Mouse (Mus musculus) kidney, embryonic 15.5 days (tissue): Measurements from ENCODE around the gene Skap2. TPM values are rescaled to one million over a fixed set of nuclear protein-coding genes. Genes with fewer than 3 reads are reported as not detected.

Experiments
- ATAC-seq: fragments of 200-750 bp; cut with Nextera tagmentation; replicated peaks from 2 replicates; pipeline ENCODE4 v1.8.0; 2017; ENCODE audit warnings: moderate TSS enrichment; ENCODE audit not compliant: low FRiP score
- H3K27ac ChIP-seq: fragments of 300-500 bp; sonication (generic); 2 replicates; pipeline ENCODE4 v1.5.1; 2015; ENCODE audit warnings: mild to moderate bottlenecking, inconsistent platforms
- H3K27me3 ChIP-seq: fragments of 300-500 bp; sonication (generic); 2 replicates; pipeline ENCODE4 v1.6.1; 2015; ENCODE audit warnings: inconsistent platforms
- H3K36me3 ChIP-seq: fragments of 300-500 bp; sonication (generic); 2 replicates; pipeline ENCODE4 v1.6.1; 2015; ENCODE audit warnings: inconsistent platforms
- H3K4me1 ChIP-seq: fragments of 300-500 bp; sonication (generic); 2 replicates; pipeline ENCODE4 v1.6.1; 2015; ENCODE audit warnings: inconsistent platforms
- H3K4me2 ChIP-seq: fragments of 300-500 bp; sonication (generic); 2 replicates; pipeline ENCODE4 v1.6.1; 2015; ENCODE audit warnings: moderate library complexity, mild to moderate bottlenecking, inconsistent platforms
- H3K4me3 ChIP-seq: fragments of 300-500 bp; sonication (generic); replicated peaks from 2 replicates; pipeline ENCODE4 v1.5.1; 2015; ENCODE audit warnings: mild to moderate bottlenecking, inconsistent platforms
- H3K9ac ChIP-seq: fragments of 300-500 bp; sonication (generic); 2 replicates; pipeline ENCODE4 v1.6.1; 2015; ENCODE audit warnings: mild to moderate bottlenecking, inconsistent platforms
- H3K9me3 ChIP-seq: fragments of 300-500 bp; sonication (generic); replicated peaks from 2 replicates; pipeline ENCODE4 v1.6.1; 2016; ENCODE audit warnings: inconsistent platforms
- WGBS: fragments of 180-500 bp; shearing (Covaris S2); methylation state at CpG from one replicate; pipeline ENCODE4 v1.1.7; 2015; ENCODE audit warnings: mixed read lengths; 5-methylcytosine and 5-hydroxymethylcytosine counted together
- polyA plus RNA-seq: library from polyadenylated mRNA; unstranded; fragments of >200 nt; fragmentation: Nextera tagmentation; extraction: Ambion mirVana; gene quantifications from 2 replicates; pipeline ENCODE4 v1.2.1, GENCODE M21; 2015

The Skap2 gene
- polyA plus RNA-seq, 1 experiment from 2014 or later = 34.5 TPM

DNA sequence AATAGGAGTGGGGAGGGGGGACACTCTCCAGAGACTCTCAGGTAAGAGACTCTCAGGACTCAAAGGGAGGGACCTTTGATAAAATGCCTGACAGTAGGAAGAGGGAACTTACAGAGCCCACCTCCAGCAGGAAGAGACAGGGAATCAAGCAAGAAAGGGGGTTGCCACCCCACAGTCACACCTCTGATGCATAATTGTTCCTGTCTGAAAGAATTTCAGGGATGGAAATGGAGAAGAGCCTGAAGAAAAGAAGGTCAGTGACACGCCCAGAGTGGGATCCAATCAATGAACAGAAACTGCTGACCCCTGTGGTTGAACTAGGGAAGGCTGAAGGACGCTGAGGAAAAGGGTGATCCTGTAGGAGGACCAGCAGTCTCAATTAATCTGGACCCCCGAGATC lies 85.2 kb downstream of the Skap2 start:
- Histone ChIP-seq H3K4me3 (no peak overlapping the region), H3K9ac (no peak overlapping the region), H3K36me3 (no peaks in the 10 kb centered on the region), H3K9me3 (no peaks in the 10 kb centered on the region), H3K27me3 (no peaks in the 10 kb centered on the region), H3K4me2 (no peak overlapping the region), H3K27ac (no peak overlapping the region), H3K4me1 (no peaks in the 10 kb centered on the region)
- no peak for ATAC-seq
- 77% methylated on average over 3 of the region's 3 CpGs for WGBS

DNA sequence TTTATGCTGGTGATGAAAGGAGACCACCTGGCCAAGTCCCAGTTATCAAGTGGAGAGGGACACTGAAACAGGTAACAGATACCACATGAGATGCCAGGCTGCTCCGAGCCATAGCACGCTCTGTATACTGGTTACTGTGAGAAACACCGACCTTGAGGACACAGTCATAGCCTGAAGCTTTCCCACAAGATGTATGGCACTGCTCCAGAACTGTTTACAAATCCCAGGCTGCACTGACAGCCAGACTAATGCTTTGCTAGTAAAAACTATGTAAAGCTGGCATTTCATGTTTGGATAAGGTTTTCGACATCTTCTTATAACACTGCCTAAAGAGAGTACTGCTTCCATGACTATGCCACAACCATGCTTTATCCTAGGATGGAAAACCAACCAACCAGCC lies 90.5 kb downstream of the Skap2 start:
- ATAC-seq = no peak
- Histone ChIP-seq H3K4me2 (no peak overlapping the region), H3K4me3 (no peak overlapping the region), H3K9ac (no peak overlapping the region), H3K9me3 (no peaks in the 10 kb centered on the region), H3K27ac (no peak overlapping the region), H3K27me3 (no peaks in the 10 kb centered on the region), H3K4me1 (no peaks in the 10 kb centered on the region), H3K36me3 (no peaks in the 10 kb centered on the region)
- 70% methylated on average over 4 of the region's 4 CpGs for WGBS

DNA sequence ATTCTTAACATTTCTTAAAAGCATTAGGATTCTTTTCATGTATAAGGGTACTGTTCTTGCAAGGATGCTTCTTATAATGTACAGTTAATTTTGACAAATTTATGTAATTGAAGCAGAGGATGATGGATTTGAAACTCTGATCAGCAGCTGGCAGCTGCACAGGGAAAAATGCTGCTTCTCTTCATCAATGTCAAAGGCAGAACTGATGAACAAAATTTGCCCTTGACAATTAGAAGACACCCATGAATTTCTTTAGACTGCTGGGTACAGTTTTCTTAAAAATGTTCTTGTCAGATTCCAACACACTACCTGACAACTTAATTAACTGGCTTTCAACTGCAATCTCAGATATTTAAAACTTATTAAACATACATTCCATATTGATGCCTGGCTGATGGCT lies 103.9 kb downstream of the Skap2 start:
- no peaks in the 10 kb centered on the region for H3K27me3 ChIP-seq
- H3K9me3 ChIP-seq = no peaks in the 10 kb centered on the region
- H3K4me2 ChIP-seq = no peak overlapping the region
- H3K4me1 ChIP-seq = peaks cover 17% of the 10 kb centered on the region
- no peak for ATAC-seq
- H3K27ac ChIP-seq = no peak overlapping the region
- no peak overlapping the region for H3K4me3 ChIP-seq
- H3K36me3 ChIP-seq = no peaks in the 10 kb centered on the region
- no peak overlapping the region for H3K9ac ChIP-seq

- H3K27me3 ChIP-seq = no peaks in the 10 kb centered on the region
- no peak overlapping the region for H3K4me2 ChIP-seq
- H3K4me3 ChIP-seq = no peak overlapping the region
- ATAC-seq = 0 out of 2 replicates have a peak, but pooled peaks have one; percentile 67
- no peaks in the 10 kb centered on the region for H3K9me3 ChIP-seq
- H3K4me1 ChIP-seq = peaks cover 17% of the 10 kb centered on the region
- no peak overlapping the region for H3K9ac ChIP-seq
- H3K36me3 ChIP-seq = no peaks in the 10 kb centered on the region
- H3K27ac ChIP-seq = peak overlapping the region; percentile 84
- WGBS = 6% methylated on average over 4 of the region's 4 CpGs
Measured at GRCm38 (mm10) chr6:51905659-51906058, 106.7 kb downstream of the Skap2 start.

GRCm38 (mm10) chr6:51901544-51901943 lies 110.8 kb downstream of the Skap2 start:
- H3K9me3 ChIP-seq = no peaks in the 10 kb centered on the region
- no peak overlapping the region for H3K9ac ChIP-seq
- no peaks in the 10 kb centered on the region for H3K27me3 ChIP-seq
- H3K4me2 ChIP-seq = no peak overlapping the region
- WGBS = 91% methylated on average over 1 of the region's 1 CpGs
- no peak overlapping the region for H3K27ac ChIP-seq
- peaks cover 20% of the 10 kb centered on the region for H3K4me1 ChIP-seq
- H3K36me3 ChIP-seq = no peaks in the 10 kb centered on the region
- no peak overlapping the region for H3K4me3 ChIP-seq
- ATAC-seq = no peak

DNA sequence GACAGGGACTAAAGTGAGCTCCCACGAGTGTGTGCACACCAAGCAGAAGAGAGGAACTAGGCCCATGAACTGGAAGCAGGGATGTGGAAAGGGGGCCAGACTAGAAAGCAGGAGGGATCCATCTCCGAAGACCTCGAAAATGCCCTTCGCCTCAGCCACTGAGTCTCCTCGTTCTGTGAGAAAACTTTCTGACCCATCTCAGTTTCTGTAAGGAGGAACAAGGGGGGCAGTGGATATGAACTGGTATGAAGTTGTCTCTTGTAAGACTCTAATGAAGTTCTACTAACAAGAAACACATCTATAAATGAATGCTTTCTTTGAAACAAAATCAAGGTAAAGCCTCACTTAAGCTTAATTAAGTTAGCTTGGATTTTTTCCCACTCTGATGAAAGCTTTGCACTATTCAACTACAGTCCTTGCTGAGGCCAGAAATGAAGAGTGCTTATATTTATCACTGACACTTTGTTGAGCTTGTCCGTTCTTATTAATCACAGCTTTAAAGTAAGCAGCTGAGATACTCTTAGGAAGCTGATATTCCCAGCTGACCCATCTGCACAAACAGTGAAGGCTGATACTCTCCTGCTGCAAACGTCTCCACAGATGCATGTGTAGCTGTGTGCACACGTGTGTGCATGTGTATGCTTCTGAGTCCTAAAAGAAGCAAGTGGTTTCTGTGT lies 113.9 kb downstream of the Skap2 start:
- Histone ChIP-seq H3K27ac (0 out of 2 replicates have a peak overlapping the region, but pooled peaks have one; percentile 13), H3K4me1 (peaks cover 16% of the 10 kb centered on the region), H3K9me3 (no peaks in the 10 kb centered on the region), H3K27me3 (no peaks in the 10 kb centered on the region), H3K4me3 (no peak overlapping the region), H3K4me2 (no peak overlapping the region), H3K36me3 (no peaks in the 10 kb centered on the region), H3K9ac (no peak overlapping the region)
- 59% methylated on average over 8 of the region's 8 CpGs for WGBS
- no peak for ATAC-seq

DNA sequence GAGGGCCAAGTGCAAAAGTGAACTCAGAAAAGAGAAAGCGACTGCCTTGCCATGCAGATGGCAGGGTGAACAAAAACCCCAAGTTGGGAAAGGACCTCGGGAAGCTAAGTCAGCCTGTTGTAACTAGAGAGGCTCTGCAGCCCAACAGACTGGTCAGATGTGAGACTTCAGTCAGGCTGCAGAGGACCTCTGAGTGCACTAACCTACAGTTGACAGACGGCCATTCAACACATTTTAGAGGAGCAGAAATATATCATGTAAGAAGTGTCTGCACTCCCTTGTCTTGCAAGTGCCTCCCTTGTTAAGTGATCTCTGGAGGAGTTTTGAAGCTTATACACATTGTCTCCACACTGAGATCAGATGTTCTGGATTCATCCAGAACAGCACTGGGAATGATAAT lies 116.6 kb downstream of the Skap2 start:
- no peaks in the 10 kb centered on the region for H3K36me3 ChIP-seq
- peak; percentile 58; the same call in 1 of the 2 replicates for ATAC-seq
- no peaks in the 10 kb centered on the region for H3K9me3 ChIP-seq
- no peaks in the 10 kb centered on the region for H3K27me3 ChIP-seq
- no peak overlapping the region for H3K4me3 ChIP-seq
- H3K9ac ChIP-seq = no peak overlapping the region
- H3K4me2 ChIP-seq = no peak overlapping the region
- 21% methylated on average over 3 of the region's 3 CpGs for WGBS
- peak overlapping the region; percentile 69 for H3K27ac ChIP-seq
- H3K4me1 ChIP-seq = peaks cover 20% of the 10 kb centered on the region

GRCm38 (mm10) chr6:51894717-51895116 lies 117.6 kb downstream of the Skap2 start:
- H3K27me3 ChIP-seq = no peaks in the 10 kb centered on the region
- H3K4me1 ChIP-seq = peaks cover 27% of the 10 kb centered on the region
- 36% methylated on average over 3 of the region's 3 CpGs for WGBS
- H3K4me2 ChIP-seq = no peak overlapping the region
- peak overlapping the region; percentile 23; the same call in 1 of the 2 replicates for H3K27ac ChIP-seq
- H3K9me3 ChIP-seq = no peaks in the 10 kb centered on the region
- H3K4me3 ChIP-seq = no peak overlapping the region
- no peaks in the 10 kb centered on the region for H3K36me3 ChIP-seq
- H3K9ac ChIP-seq = no peak overlapping the region
- ATAC-seq = no peak

DNA sequence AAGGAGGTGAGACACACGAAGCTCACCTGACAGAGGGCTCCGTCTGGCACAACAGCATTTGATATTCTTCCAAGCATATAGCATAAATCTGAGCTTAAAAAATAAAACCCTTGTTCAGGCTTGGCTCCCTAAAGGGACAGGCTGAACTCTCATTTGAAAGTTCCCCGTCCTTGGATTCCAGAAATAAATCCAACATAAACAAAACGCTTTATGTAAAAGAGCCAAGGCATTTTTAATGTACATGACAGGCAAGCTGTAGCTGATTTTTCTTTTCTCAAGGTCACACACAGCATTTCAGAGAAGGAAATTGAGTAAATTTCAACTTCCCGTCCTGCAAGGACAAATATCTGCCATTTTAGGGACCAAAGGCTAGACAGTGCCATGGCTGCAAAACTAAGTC lies 122.0 kb downstream of the Skap2 start:
- ATAC-seq = no peak
- no peaks in the 10 kb centered on the region for H3K36me3 ChIP-seq
- H3K4me3 ChIP-seq = no peak overlapping the region
- no peaks in the 10 kb centered on the region for H3K27me3 ChIP-seq
- no peak overlapping the region for H3K9ac ChIP-seq
- H3K9me3 ChIP-seq = no peaks in the 10 kb centered on the region
- H3K4me2 ChIP-seq = no peak overlapping the region
- 50% methylated on average over 5 of the region's 5 CpGs for WGBS
- peak overlapping the region; percentile 25; the same call in 1 of the 2 replicates for H3K27ac ChIP-seq
- H3K4me1 ChIP-seq = peaks cover 34% of the 10 kb centered on the region

- H3K4me2 ChIP-seq = no peak overlapping the region
- H3K4me1 ChIP-seq = peaks cover 31% of the 10 kb centered on the region
- H3K27ac ChIP-seq = peak overlapping the region; percentile 25; the same call in 1 of the 2 replicates
- no peak overlapping the region for H3K4me3 ChIP-seq
- ATAC-seq = no peak
- 67% methylated on average over 4 of the region's 4 CpGs for WGBS
- no peaks in the 10 kb centered on the region for H3K36me3 ChIP-seq
- H3K9me3 ChIP-seq = no peaks in the 10 kb centered on the region
- H3K9ac ChIP-seq = no peak overlapping the region
- H3K27me3 ChIP-seq = no peaks in the 10 kb centered on the region
Measured at GRCm38 (mm10) chr6:51889824-51890223, 122.5 kb downstream of the Skap2 start.

GRCm38 (mm10) chr6:51886902-51887431 lies 125.4 kb downstream of the Skap2 start:
- WGBS = 46% methylated on average over 3 of the region's 3 CpGs
- Histone ChIP-seq H3K9me3 (no peaks in the 10 kb centered on the region), H3K36me3 (no peaks in the 10 kb centered on the region), H3K4me3 (no peak overlapping the region), H3K4me2 (no peak overlapping the region), H3K4me1 (peaks cover 37% of the 10 kb centered on the region), H3K27me3 (no peaks in the 10 kb centered on the region), H3K9ac (no peak overlapping the region), H3K27ac (peak overlapping the region; percentile 68)
- no peak for ATAC-seq

- H3K4me3 ChIP-seq = no peak overlapping the region
- 67% methylated on average over 5 of the region's 5 CpGs for WGBS
- H3K36me3 ChIP-seq = no peaks in the 10 kb centered on the region
- H3K27ac ChIP-seq = no peak overlapping the region
- no peak overlapping the region for H3K9ac ChIP-seq
- ATAC-seq = no peak
- peaks cover 39% of the 10 kb centered on the region for H3K4me1 ChIP-seq
- no peak overlapping the region for H3K4me2 ChIP-seq
- no peaks in the 10 kb centered on the region for H3K9me3 ChIP-seq
- no peaks in the 10 kb centered on the region for H3K27me3 ChIP-seq
Measured at GRCm38 (mm10) chr6:51882880-51883274, 129.5 kb downstream of the Skap2 start.
